Mouse (Mus musculus) CD8-positive naive resting alpha-beta T cell, adult 2 months (primary cell): Measurements from ENCODE around the gene Ndfip2.
A peak's percentile ranks its signal among the peaks of the same experiment; 100 is the strongest.

Experiments used
- DNase-seq, 2 experiments: peaks; one replicate each; pipeline ENCODE4 v3.0.0; 2022; ENCODE audit warnings: low read depth in 2 of 2, low spot score in 2 of 2

Gene Ndfip2

DNA sequence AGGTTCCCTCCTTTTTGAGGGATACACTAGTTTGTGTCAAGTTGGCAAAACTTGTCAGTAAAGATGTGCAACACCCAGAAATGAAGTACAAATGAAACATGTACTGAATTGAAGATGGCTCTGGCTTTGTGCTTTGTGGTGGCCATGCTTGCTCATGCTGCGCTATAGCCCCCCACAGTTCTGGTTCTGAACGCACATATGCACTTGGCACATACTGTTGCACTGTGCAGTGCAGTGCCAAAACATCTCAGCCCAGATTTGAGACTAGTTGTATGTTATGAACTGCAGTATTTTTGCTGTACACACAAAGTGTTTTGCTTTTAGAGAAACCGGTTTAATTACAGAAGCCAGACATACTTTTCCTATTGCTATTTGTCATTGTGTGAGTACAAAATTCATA, 25.7 kb downstream of the Ndfip2 start:
- no peak for DNase-seq

DNA sequence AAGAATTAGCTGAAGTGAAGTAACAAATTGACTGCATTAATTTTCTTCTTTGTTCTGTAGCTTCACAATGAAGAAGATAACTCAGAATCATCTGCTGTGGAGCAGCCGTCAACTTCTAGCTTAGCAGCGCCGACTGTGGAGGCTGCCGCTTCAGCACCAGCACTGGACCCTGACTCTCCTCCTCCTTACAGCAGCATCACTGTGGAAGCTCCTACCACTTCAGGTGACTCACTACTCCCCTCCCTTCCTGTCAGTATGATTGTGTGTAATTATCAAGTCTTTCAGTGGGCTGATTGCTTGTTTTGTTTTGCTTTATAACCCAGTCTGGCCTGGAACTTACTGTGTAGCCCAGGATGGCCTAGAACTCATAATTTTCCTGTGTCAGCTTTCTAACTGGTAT, 29.2 kb downstream of the Ndfip2 start:
- no peak for DNase-seq

DNA sequence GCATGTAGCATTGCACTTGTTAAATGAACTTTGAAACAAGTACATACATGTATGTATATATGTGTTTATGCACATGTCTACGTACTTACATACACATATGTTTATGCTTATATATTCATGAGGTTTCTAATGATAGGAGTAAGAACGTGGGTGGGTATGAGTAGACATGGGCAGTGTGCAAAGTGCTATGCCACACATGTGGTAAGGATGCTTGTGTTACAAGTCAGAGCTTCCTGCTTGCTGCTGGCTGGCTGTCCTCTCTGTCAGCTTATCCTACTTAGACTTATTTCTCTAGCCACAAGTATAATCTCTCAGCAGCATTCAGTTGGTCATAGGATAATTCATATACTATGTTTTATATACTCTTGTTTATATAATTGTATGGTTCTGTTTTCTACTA, 29.6 kb downstream of the Ndfip2 start:
- DNase-seq: no peak

DNA sequence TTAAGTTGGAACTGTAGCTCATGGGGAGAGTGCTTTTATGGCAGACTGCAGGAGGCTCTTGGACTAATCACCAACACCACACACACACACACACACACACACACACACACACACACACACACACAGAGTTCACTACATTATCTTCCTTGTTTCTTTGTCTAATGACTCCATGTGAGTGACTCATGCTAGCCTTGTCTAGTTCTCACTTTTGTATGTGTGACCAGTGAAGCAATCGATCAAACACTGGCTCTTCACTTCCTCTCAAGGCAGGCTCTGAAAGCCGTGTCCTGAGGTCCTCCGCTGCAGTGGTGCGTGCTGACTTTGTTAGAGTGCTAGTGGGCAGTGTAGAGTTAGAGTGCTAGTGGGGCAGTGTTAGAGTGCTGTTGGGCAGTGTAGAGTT, 30.2 kb downstream of the Ndfip2 start:
- DNase-seq: no peak

DNA sequence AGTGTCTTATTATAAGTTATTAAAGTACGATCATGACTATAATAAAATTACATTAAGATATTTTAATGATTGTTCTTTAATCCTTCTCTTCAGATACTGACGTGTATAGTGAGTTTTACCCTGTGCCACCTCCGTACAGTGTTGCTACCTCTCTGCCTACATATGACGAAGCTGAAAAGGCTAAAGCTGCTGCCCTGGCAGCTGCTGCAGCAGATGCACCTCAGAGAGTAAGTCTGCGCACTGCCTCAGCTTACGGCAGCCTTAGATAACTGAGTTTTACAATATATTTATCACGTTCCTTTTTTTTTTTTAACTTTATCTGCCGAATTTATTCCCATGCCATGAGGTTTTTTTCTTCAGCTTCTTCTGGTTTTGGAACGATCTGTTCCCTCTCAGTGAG, 33.8 kb downstream of the Ndfip2 start:
- DNase-seq: no peak

DNA sequence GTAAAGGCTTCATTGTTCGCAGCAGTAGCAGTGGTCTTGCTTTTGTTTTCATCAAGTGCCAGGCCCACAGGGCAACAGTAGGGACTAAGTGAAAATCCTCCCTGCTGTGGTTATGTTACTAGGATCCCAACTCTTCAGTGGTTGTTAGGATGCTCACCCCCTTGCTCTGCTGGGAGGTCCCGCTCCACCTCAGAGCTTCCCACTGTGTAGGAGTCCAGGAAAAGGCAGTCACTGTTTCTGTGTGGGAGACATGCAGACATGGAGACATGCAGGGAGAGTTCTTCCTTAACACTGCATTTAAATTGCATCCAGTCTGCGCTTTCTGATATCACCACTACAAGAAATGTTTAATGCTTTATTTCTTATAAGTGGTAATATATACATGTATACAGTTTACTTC, 35.4 kb downstream of the Ndfip2 start:
- no peak for DNase-seq

DNA sequence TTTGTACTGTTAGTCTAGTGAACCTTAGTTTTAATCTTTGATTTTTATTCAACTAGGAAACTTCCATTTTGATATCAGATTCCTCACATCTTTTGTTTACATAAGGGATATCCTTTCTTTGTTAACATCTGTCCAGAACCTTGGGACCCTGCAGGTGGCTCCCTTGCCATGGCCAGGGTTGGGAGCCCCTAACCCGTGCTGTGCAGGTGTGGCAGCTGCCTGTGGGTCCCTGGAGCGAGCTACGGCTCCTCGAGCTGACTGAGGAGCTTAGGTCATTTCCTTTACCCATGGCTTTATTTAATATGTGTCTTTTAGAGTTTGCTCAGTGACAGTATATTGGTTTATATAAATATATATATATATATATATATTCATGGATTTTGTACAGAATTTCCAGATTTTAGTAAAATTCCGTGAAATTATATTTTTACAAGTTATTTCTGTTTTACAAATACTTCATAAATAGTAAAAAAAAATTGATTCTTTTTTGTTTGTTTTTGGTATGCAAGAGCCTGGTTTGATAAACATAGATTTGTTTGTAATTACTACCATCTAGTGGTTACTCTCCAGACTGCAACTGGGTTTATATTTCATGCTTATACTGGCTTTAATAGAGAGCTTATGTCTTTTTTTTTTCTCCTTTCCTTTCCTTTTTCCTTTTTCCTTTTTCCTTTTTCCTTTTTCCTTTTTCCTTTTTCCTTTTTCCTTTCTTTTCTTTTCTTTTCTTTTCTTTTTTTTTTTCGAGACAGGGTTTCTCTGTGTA, 37.6 kb downstream of the Ndfip2 start:
- peak in 1 of 2 experiments; percentile 41 for DNase-seq

DNA sequence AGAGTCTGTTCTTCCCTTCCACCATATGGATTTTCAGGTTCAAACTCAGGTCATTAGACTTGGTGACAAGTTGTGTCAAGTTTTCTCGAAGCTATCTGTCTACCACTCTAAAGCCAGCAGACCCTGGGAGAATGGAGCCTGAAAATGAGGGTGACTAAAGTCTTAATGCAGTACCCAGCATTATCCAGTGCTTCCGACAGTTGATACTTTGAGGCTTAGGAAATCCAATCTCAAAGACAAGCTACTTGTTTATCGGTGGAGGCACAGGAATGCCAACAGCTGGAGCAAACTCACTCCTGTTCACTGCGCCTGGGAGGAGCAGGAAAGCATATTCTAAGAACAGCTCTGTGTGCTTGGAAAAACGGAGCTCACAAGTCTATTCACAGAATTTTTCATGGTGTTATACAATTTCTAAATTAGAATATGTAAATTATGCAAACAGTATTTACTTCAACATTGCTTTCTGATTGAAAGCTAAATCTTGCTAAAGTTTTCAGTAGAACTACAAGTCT, 41.4 kb downstream of the Ndfip2 start:
- DNase-seq: no peak

DNA sequence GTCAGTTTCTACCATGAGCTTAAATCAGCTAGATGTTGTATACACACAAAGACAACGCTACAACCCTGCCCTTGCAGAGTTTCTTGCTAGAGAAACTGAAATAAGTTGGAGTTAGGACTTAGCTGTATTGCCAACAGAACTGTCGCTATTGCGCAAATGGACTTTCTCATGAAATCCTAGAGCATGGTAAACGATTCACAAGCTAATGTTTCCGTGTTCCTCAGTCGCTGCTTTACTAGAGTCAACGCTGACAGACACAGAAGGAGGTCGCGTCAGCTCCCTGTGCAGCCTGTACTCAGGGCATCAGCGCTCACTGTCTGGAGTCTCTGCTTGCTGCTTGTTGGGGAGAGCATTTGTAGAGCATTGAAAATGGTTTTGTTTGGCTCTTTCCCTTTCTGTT, 42.2 kb downstream of the Ndfip2 start:
- DNase-seq: no peak

DNA sequence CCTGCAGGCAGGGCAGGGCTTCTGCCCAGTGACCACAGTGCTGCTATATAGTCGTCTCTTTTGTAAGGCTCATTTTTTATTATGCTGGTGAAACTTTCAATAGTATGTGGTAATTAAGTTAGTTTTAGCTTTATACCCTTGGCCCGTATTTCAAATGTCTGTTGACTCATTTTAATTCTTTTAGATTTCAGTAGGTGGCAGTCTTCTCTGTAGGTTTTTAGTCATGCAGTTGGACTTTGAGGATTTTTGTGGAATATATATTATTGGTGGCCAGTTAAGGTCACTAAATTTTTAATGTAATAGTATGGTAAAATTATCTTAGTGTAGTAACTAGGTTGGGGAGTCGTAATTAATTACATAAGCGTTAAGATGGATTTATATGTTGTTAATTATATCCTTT, 44.3 kb downstream of the Ndfip2 start:
- DNase-seq: no peak

DNA sequence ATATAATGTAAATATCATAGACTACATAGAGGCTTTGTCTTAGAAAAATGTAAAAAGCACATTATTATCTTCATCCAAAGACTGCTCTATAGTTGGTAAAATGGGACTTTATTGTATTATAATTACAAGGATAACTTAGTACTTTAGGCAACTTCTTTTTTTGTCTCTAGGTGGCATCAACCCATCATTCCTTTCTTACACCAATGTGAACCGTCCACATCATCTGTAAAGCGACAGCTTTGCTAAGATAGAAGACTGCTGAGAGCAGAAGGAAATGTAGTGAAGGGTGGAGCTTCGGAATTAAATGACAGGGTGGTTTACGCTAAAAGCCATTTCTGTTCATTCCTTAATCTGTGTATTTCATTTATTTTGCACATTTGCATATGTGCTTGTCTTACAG, 49.3 kb downstream of the Ndfip2 start:
- no peak for DNase-seq

DNA sequence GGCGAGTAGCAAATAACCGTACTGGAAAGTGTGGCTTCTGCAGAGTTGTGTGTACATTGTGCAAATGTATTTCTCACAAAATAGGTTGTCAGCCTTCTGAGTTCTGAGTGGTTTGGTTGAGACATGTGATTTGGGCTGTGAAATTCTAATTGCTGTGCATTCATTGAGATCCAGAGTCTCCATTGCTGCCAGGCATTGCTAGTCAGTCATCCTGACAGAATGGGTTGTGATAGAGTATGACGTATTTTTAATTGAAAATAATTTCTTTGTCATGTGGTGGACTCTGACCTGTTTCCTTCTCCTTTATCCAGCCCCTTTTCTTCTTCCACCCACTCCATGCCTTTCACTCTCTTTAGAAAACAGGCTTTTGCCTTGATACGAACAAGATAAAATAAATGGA, 54.0 kb downstream of the Ndfip2 start:
- no peak for DNase-seq

DNA sequence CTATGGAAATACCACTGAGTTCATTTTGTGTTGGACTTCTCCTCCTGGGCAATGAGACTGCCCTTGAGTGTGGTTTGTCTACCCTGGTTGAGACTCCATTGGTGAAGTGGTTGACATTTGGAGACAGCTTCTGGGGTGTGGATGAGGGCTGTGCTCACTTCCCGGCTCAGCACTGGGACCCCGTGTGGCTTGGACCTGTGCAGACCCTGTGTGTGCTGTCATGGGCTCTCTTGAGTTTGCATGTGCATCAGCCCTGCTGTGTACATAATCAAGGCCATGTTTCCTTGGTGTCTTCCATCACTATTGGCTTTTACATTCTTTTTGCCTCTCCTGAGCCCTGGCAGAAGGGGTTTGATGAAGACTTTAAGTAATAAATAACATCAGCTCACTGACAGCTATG, 54.6 kb downstream of the Ndfip2 start:
- no peak for DNase-seq

DNA sequence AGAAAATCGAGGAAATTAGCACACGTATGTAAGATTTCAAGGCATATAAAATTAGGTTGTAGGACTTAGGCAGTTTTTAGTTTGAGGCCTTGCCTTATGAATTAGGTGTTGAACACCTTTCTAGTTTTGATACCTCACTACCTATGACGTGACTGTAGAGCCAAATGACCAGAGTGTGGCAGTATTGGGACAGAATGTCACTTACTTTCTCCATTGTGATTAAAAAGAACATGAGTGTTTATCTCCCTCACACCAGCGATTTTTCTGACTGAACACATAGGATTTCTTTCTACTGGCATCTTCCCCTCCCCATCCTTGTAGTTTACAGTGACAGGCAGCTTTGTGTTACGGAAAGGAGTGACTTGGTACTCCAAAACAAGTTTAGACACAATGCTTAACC, 55.5 kb downstream of the Ndfip2 start:
- no peak for DNase-seq

DNA sequence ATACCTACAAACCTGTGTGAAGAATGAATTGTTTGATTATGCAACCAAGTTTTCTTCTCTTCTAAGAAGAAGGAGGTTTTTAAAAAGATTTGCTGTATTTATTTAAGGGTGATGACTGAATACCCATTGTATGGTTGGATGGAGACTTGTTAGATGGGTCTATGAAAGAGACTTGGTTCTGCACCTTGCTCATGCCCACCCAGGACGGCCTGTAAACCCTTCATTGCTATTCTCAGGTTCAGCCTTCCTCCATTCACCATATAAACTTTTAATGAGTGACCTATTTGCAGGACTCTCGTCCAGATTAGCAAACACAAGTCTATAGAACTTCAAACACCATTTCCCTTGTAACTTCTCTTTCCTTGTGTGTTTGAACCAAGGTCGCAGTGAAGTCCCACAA, 63.3 kb downstream of the Ndfip2 start:
- no peak for DNase-seq

DNA sequence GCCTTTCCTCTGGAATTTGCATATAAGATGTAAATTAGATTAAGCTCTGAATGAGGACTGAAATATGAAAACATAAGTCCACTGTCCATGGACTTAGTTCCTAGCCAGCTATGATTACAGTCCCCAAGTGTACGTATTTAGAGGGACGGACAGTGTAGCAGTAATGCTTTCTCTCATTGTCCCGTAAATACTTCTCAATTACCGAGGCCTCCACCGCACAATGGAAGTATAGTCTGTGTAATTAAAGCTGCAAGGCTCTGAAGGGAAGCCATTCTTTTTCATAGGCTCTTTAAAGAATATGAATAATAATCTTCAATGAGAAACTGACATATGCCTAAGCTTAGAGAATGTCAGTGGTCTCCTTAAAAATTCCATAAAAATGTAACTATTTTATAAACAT, 64.5 kb downstream of the Ndfip2 start:
- no peak for DNase-seq

DNA sequence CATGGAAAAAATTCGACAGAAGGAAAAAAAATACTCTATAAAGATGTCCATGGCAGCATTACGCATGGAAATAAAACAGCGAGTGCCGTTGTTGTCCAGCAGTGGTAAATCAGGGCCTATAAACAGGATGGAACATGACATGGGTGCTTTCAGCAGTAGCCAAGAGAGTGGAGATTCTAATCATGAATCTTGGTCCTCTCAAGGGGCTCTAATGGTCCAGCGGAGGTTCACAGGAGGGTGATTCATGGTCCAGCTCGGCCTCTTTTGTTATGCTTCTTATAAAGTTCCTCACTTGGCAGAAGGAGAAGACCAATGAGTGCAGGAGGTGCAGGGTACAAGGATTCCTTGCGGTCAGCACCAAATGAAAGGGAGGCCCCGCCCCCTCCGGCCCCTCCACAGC, 65.1 kb downstream of the Ndfip2 start:
- no peak for DNase-seq

DNA sequence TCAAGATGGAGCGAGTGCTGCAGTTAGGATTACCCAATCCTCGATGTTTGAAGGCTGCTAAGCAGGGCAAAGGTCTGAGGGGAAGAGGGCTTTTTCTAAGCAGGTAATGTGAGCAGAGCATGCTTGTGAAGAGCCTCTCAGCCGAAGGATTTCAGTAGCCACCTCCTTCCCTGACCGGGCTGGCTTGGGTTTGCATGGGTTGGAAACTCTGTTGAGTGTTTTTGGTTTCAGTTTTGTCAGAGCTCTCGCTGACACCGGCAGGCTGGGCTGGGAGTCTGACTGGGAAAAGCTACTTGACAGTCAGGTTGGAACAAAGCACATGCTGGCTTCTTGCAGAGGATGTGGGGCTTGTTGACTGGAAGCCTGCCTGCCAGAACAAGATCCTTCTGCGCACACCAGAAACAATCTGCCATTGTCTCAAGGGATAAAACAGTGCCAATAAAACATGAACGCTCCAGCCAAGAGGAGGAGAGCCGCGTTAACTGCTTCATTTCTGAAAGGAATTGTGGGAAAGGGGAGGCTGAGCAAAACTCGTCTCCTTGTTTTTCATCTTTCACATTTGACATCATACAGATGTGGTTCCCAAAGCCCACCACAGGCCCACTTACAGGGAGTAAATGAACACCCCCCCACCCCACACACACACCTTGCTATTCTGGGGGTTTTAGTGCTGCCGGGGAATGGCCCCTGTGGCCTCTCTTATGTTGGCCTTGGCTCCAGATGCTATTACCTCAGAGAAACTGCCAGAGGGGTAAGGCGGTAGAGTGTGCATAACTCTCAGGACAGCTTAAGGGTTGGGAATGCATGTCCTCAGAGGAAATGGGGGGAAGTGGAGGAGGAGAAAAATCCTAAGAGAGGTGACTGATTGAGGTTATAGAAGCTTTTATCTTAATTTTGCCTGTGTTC, 70.3 kb downstream of the Ndfip2 start:
- no peak for DNase-seq

DNA sequence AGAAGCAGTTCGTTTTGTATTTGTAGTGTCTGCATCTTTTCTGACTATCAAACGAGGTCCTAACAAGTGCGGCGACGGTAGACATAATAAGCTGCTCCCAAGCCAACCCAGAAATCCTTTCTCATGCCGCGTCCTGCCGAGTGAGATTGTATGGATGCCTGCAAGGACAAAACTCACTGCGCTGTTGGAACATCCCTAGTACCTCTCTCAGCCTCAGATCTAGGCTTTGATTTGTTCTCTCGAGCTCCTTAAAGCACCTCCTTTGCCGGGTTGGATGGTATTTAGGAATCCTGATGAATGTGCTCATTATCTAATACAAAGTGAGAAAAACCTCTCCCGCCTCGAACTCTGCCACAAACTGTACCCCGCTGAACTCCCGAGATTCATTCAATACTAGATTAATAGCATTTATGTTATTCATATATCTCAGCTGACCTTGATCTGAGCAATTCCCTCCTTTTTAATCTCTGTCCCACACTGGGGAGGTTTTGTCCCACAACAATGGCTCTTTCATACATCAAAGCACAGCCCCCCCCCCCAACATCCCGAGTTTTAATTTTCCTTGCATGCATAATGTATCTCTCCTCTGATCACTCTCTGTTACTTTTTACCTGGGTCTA, 75.2 kb downstream of the Ndfip2 start:
- DNase-seq: no peak

DNA sequence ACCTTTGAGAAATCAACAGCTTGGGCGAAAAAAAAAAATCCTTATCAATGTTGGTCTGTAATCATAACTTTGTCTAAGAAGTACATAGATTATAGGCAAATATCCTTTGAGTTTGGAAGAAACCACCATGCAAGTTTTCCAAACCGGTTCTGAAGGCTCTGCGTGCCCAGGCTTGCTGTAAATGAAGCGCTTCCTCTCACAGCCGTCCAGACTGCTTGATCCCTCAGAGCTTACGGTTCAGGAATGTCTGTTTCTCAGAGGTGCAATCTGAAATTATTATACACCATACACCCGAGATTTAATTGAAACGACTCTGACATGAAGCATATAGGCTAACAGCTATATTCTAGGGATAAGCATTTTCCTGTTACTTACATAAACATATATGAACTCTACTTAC, 83.4 kb downstream of the Ndfip2 start:
- DNase-seq: no peak

DNA sequence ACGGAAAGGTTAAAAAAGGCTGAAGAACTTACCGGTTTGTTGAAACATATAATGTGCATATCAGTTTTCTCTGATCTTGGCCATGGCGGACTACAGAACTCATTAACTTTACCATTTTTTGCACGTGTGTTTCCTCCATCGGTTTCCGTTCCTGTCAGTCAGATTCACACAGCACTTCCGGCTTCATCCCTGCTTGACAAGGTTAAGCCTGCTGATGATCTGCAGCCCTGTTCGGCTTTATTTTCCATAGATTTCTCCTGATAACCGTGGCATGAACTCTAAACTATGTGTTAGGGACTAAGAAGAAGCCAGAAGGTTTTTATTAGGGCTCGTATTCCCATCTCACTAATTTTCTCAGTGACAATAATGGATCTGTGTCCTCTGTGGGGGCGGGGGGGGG, 95.7 kb downstream of the Ndfip2 start:
- no peak for DNase-seq
